Mouse (Mus musculus) kidney, postnatal 4 days (tissue): Measurements from ENCODE around the gene Tmem200b.

Experiments used
- DNase-seq, 2 experiments: peaks; one replicate each; pipeline ENCODE4 v3.0.0; 2021; ENCODE audit warnings: mixed read lengths in 2 of 2

Gene Tmem200b

DNA sequence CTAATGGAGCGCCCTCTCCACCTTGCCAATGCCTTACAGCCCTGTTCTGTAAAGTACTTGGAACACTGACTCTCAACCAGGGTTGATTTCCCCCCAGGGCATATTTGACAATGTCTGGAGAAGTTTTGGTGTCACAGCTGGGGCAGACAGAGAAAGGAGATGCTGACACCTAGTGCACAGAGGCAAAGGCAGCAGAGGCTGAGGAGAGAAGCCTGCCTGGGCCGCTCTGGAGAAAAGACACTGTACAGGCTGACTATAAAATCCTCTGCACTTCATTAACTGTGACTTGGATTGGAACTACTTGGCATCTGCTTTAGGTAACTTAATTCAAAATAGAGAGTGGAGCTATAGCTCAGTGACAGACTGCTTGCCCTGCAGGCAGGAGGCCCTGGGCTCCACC is 47.3 kb downstream of the Tmem200b start:
- peak; percentile 36 to 58 for DNase-seq

DNA sequence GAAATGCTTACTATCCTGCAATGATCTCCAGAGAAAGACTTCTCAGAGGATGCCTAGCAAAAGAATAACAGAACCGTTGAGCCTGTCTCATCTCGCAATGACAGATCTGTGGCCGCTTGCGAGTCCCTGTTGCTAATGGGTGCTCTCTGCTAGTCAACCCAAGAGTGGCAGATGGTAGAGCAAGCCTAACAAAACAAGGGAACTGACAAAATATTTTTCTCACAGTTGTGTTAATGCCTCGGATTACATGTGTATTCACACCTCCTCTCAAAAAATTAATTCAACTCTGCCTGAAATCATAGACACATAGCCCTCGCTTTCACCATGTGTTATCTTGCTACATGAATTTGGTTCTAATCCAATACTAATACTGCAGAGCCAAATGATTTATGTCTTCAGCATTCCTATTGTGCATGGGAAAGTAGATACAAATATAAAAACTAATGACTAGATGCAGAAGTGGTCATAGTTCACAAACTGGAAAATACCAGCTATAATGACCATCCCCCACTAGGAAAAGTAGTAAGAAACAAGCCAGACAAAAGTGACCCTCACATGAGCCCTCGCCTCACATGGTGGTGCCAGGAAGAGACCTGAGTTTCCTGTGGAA is 48.8 kb downstream of the Tmem200b start:
- peak; percentile 9 to 12 for DNase-seq
